Comparison of ENCODE assay signal across 19 mouse cellular contexts in genomic region chr19:10232327-10233017, GRCm38 (mm10). TPM values are rescaled to one million over a fixed set of nuclear protein-coding genes. Genes with fewer than 3 reads are reported as not detected.
DNase-seq lines count a peak whose midpoint lies in the region; ATAC-seq and TF ChIP-seq lines count a peak whose summit lies in the region.
"Had no signal": no experiment of that assay in that cellular context is flagged by ENCODE, and none has a peak within 500 bp of the region (broad histone marks: within the 10 kb centered on the region; RNA-seq: fewer than 3 reads in every experiment).

No protein-coding gene starts in this region.

- intact Hi-C loops in left cerebral cortex, adult 2 months (cut with DNase I) = no loop called here
- intact Hi-C loops in left cerebral cortex, postnatal 14 days (cut with DNase I) = no loop called here

- H3K9ac ChIP-seq in hindbrain, embryonic 11.5 days (ENCODE audit: low read depth, low read length) = no peak overlapping the region
- H3K9ac ChIP-seq: forebrain, embryonic 15.5 days; hindbrain, embryonic 15.5 days; neural tube, embryonic 13.5 days had no signal

- TF ChIP-seq CTCF in left cerebral cortex, adult 2 months (IDR thresholded peaks at IDR 0.05) = no peak

- H3K9me3 ChIP-seq in hindbrain, embryonic 10.5 days = no peaks in the 10 kb centered on the region
- H3K9me3 ChIP-seq in hindbrain, embryonic 11.5 days (ENCODE audit: control insufficient read depth, low read length) = no peaks in the 10 kb centered on the region
- no peaks in the 10 kb centered on the region for H3K9me3 ChIP-seq in limb, embryonic 10.5 days (replicated peaks)
- H3K9me3 ChIP-seq in midbrain, embryonic 10.5 days (replicated peaks) = no peaks in the 10 kb centered on the region
- H3K9me3 ChIP-seq: embryonic facial prominence, embryonic 10.5 days; forebrain, embryonic 15.5 days; hindbrain, embryonic 15.5 days; neural tube, embryonic 13.5 days had no signal

- H3K4me3 ChIP-seq in hindbrain, embryonic 10.5 days = no peak overlapping the region
- H3K4me3 ChIP-seq in hindbrain, embryonic 11.5 days (ENCODE audit: low read depth, low read length) = no peak overlapping the region
- no peak overlapping the region for H3K4me3 ChIP-seq in left cerebral cortex, adult 2 months
- 0 out of 2 replicates have a peak overlapping the region, but pooled peaks have one; percentile 11 for H3K4me3 ChIP-seq in limb, embryonic 10.5 days
- H3K4me3 ChIP-seq in midbrain, embryonic 10.5 days = no peak overlapping the region
- H3K4me3 ChIP-seq: embryonic facial prominence, embryonic 10.5 days; forebrain, embryonic 15.5 days; hindbrain, embryonic 15.5 days; neural tube, embryonic 13.5 days had no signal

- H3K27ac ChIP-seq in hindbrain, embryonic 10.5 days = peak overlapping the region; percentile 50; the same call in 1 of the 2 replicates
- H3K27ac ChIP-seq in hindbrain, embryonic 11.5 days (ENCODE audit: low read depth, low read length) = no peak overlapping the region
- H3K27ac ChIP-seq in left cerebral cortex, adult 2 months = peak overlapping the region; percentile 50; the same call in 1 of the 2 replicates
- peak overlapping the region; percentile 79 for H3K27ac ChIP-seq in limb, embryonic 10.5 days
- no peak overlapping the region; the same call in 1 of the 2 replicates for H3K27ac ChIP-seq in midbrain, embryonic 10.5 days (replicated peaks)
- H3K27ac ChIP-seq: forebrain, embryonic 15.5 days; hindbrain, embryonic 15.5 days; neural tube, embryonic 13.5 days had no signal

- no peak overlapping the region for H3K4me2 ChIP-seq in hindbrain, embryonic 11.5 days (replicated peaks; ENCODE audit: low read depth, low read length)
- H3K4me2 ChIP-seq: forebrain, embryonic 15.5 days; hindbrain, embryonic 15.5 days; neural tube, embryonic 13.5 days had no signal

- H3K4me1 ChIP-seq in hindbrain, embryonic 10.5 days (replicated peaks) = peaks cover 41% of the 10 kb centered on the region
- no peaks in the 10 kb centered on the region for H3K4me1 ChIP-seq in hindbrain, embryonic 11.5 days (replicated peaks; ENCODE audit: control insufficient read depth, insufficient read depth, low read length)
- H3K4me1 ChIP-seq in limb, embryonic 10.5 days = peaks cover 53% of the 10 kb centered on the region
- H3K4me1 ChIP-seq in midbrain, embryonic 10.5 days = peaks cover 40% of the 10 kb centered on the region
- H3K4me1 ChIP-seq: forebrain, embryonic 15.5 days; hindbrain, embryonic 15.5 days had no signal

- no peak for DNase-seq in hindbrain, embryonic 10.5 days (ENCODE audit: low spot score)
- DNase-seq in hindbrain, embryonic 11.5 days (ENCODE audit: low spot score) = no peak
- peak in 1 of 2 experiments; percentile 38 for DNase-seq in left cerebral cortex, adult 2 months (ENCODE audit: extremely low spot score in 1 of 2, low spot score in 2 of 2)
- DNase-seq in left cerebral cortex, postnatal 14 days (ENCODE audit: low spot score in 2 of 2) = no peak
- DNase-seq in R1 (ENCODE audit: low read depth, low spot score) = peak; percentile 44
- peak; percentile 53 for DNase-seq in limb, embryonic 10.5 days (ENCODE audit: low spot score)
- no peak for DNase-seq in Muller cell, postnatal 12 days (ENCODE audit: inconsistent ontology term)
- no peak for DNase-seq in midbrain, embryonic 10.5 days (ENCODE audit: low spot score)
- DNase-seq: cerebellum, postnatal 36 days; kidney, adult 2 months; kidney, postnatal 14 days; liver; lung, adult 2 months; lung, postnatal 36 days; right cerebral cortex, postnatal 14 days had no signal

- peaks cover 4% of the 10 kb centered on the region; the same call in 1 of the 2 replicates for H3K27me3 ChIP-seq in hindbrain, embryonic 10.5 days (ENCODE audit: insufficient read depth, poor library complexity, severe bottlenecking)
- no peaks in the 10 kb centered on the region for H3K27me3 ChIP-seq in hindbrain, embryonic 11.5 days (ENCODE audit: control insufficient read depth, insufficient read depth, low read length)
- H3K27me3 ChIP-seq in limb, embryonic 10.5 days (ENCODE audit: low read depth, poor library complexity, severe bottlenecking) = 0 out of 2 replicates have a peak, but pooled peaks cover 4% of the 10 kb centered on the region
- peaks cover 26% of the 10 kb centered on the region for H3K27me3 ChIP-seq in midbrain, embryonic 10.5 days (ENCODE audit: low read depth, poor library complexity, severe bottlenecking)
- H3K27me3 ChIP-seq: forebrain, embryonic 15.5 days had no signal

- 30% methylated on average over 9 of the region's 9 CpGs for WGBS in hindbrain, embryonic 10.5 days
- WGBS in hindbrain, embryonic 11.5 days = 34% methylated on average over 9 of the region's 9 CpGs
- 18% methylated on average over 9 of the region's 9 CpGs for WGBS in limb, embryonic 10.5 days
- WGBS in midbrain, embryonic 10.5 days = 35% methylated on average over 9 of the region's 9 CpGs

- H3K36me3 ChIP-seq in hindbrain, embryonic 10.5 days = no peaks in the 10 kb centered on the region
- no peaks in the 10 kb centered on the region for H3K36me3 ChIP-seq in hindbrain, embryonic 11.5 days (ENCODE audit: control insufficient read depth, insufficient read depth, low read length)
- peaks cover 9% of the 10 kb centered on the region for H3K36me3 ChIP-seq in limb, embryonic 10.5 days
- no peaks in the 10 kb centered on the region for H3K36me3 ChIP-seq in midbrain, embryonic 10.5 days
- H3K36me3 ChIP-seq: embryonic facial prominence, embryonic 10.5 days; forebrain, embryonic 15.5 days; hindbrain, embryonic 15.5 days; neural tube, embryonic 13.5 days had no signal

- no peak for ATAC-seq in hindbrain, embryonic 11.5 days (ENCODE audit: low FRiP score)
- ATAC-seq: forebrain, embryonic 15.5 days had no signal

RNA-seq across cellular contexts. Expression of gene Myrf, which starts 8.1 kb away (rescaled TPM):
- polyA plus RNA-seq in hindbrain, embryonic 10.5 days (2016; fragmentation: Nextera tagmentation; extraction: Ambion mirVana) = 2.1 and 2.7 TPM in 2 replicates
- polyA plus RNA-seq in hindbrain, embryonic 11.5 days (2014; fragmentation: Nextera tagmentation; extraction: Ambion mirVana) = 1.3 and 1.6 TPM in 2 replicates
- total RNA-seq in left cerebral cortex, adult 2 months (2021) = 10 to 100 TPM; 14.0 to 15.3 TPM
- total RNA-seq in left cerebral cortex, postnatal 14 days (2021) = 10 to 100 TPM in 1 of 2 experiments, 1 to 10 TPM in 1; 9.9 to 16.0 TPM
- 6.8 and 8.4 TPM in 2 replicates for polyA plus RNA-seq in limb, embryonic 10.5 days (2016; fragmentation: Nextera tagmentation; extraction: Ambion mirVana)
- polyA plus RNA-seq in midbrain, embryonic 10.5 days (2016; fragmentation: Nextera tagmentation; extraction: Ambion mirVana) = 2.1 and 2.2 TPM in 2 replicates

RNA-seq across cellular contexts. Expression of gene Fen1, which starts 28.5 kb away (rescaled TPM):
- 135 and 181 TPM in 2 replicates for polyA plus RNA-seq in hindbrain, embryonic 10.5 days (2016; fragmentation: Nextera tagmentation; extraction: Ambion mirVana)
- 80.1 and 96.5 TPM in 2 replicates for polyA plus RNA-seq in hindbrain, embryonic 11.5 days (2014; fragmentation: Nextera tagmentation; extraction: Ambion mirVana)
- 10 to 100 TPM; 10.5 to 11.6 TPM for total RNA-seq in left cerebral cortex, adult 2 months (2021)
- total RNA-seq in left cerebral cortex, postnatal 14 days (2021) = 1 to 10 TPM; 7.3 to 9.2 TPM
- 188 and 204 TPM in 2 replicates for polyA plus RNA-seq in limb, embryonic 10.5 days (2016; fragmentation: Nextera tagmentation; extraction: Ambion mirVana)
- polyA plus RNA-seq in midbrain, embryonic 10.5 days (2016; fragmentation: Nextera tagmentation; extraction: Ambion mirVana) = 165 and 188 TPM in 2 replicates

RNA-seq across cellular contexts. Expression of gene Tmem258, which starts 28.7 kb away (rescaled TPM):
- 387 and 389 TPM in 2 replicates for polyA plus RNA-seq in hindbrain, embryonic 10.5 days (2016; fragmentation: Nextera tagmentation; extraction: Ambion mirVana)
- polyA plus RNA-seq in hindbrain, embryonic 11.5 days (2014; fragmentation: Nextera tagmentation; extraction: Ambion mirVana) = 349 and 363 TPM in 2 replicates
- total RNA-seq in left cerebral cortex, adult 2 months (2021) = 10 to 100 TPM; 55.9 to 64.2 TPM
- 10 to 100 TPM; 84.1 to 88.2 TPM for total RNA-seq in left cerebral cortex, postnatal 14 days (2021)
- 420 and 432 TPM in 2 replicates for polyA plus RNA-seq in limb, embryonic 10.5 days (2016; fragmentation: Nextera tagmentation; extraction: Ambion mirVana)
- 351 and 361 TPM in 2 replicates for polyA plus RNA-seq in midbrain, embryonic 10.5 days (2016; fragmentation: Nextera tagmentation; extraction: Ambion mirVana)

RNA-seq across cellular contexts. Expression of gene Fads1, which starts 49.8 kb away (rescaled TPM):
- 162 and 170 TPM in 2 replicates for polyA plus RNA-seq in hindbrain, embryonic 10.5 days (2016; fragmentation: Nextera tagmentation; extraction: Ambion mirVana)
- polyA plus RNA-seq in hindbrain, embryonic 11.5 days (2014; fragmentation: Nextera tagmentation; extraction: Ambion mirVana) = 139 and 153 TPM in 2 replicates
- 100 to 1,000 TPM; 181 to 201 TPM for total RNA-seq in left cerebral cortex, adult 2 months (2021)
- total RNA-seq in left cerebral cortex, postnatal 14 days (2021) = 100 to 1,000 TPM; 155 to 165 TPM
- 142 and 155 TPM in 2 replicates for polyA plus RNA-seq in limb, embryonic 10.5 days (2016; fragmentation: Nextera tagmentation; extraction: Ambion mirVana)
- 171 and 192 TPM in 2 replicates for polyA plus RNA-seq in midbrain, embryonic 10.5 days (2016; fragmentation: Nextera tagmentation; extraction: Ambion mirVana)

Comparison
In these comparisons a context has a peak if more than half of its experiments do, and no peak if none do; other contexts are left out.
1. H3K27ac ChIP-seq: peak in hindbrain, embryonic 10.5 days (single experiment), left cerebral cortex, adult 2 months (single experiment) and limb, embryonic 10.5 days (single experiment); none in hindbrain, embryonic 11.5 days (single experiment) and midbrain, embryonic 10.5 days (single experiment).
2. DNase-seq: peak in R1 (single experiment) and limb, embryonic 10.5 days (single experiment); none in hindbrain, embryonic 10.5 days (single experiment), hindbrain, embryonic 11.5 days (single experiment), left cerebral cortex, postnatal 14 days (0 of 2), Muller cell, postnatal 12 days (single experiment) and midbrain, embryonic 10.5 days (single experiment).